8 mouse cellular contexts compared by ENCODE assay signal in genomic region chr4:133240934-133241908, GRCm38 (mm10). TPM values are rescaled to one million over a fixed set of nuclear protein-coding genes. Genes with fewer than 3 reads are reported as not detected.
DNase-seq lines count a peak whose midpoint lies in the region; ATAC-seq and TF ChIP-seq lines count a peak whose summit lies in the region.

No protein-coding gene starts in this region.

- DNase-seq in adipocyte (ENCODE audit: low spot score), result peak; percentile 84
- DNase-seq in gastrocnemius, adult 8-10 months (ENCODE audit: low spot score in 2 of 2), result peak; percentile 84 to 89
- DNase-seq in hindlimb bud, embryonic 11.5 days (ENCODE audit: extremely low spot score, low read depth, low spot score), result peak; percentile 52
- DNase-seq in left cerebral cortex, adult 8-10 months (ENCODE audit: low spot score in 2 of 2), result peak; percentile 81 to 87
- DNase-seq in right cerebral cortex, adult 18-20 months, result peak; percentile 88
- DNase-seq in urinary bladder, adult 2 months (ENCODE audit: low spot score), result peak; percentile 87

- peak; percentile 81 for ATAC-seq in megakaryocyte, adult 5-6 weeks (ENCODE audit: poor library complexity, severe bottlenecking)

- no peaks in the 10 kb centered on the region for H3K4me1 ChIP-seq in cortical plate, adult 2 months (ENCODE audit: control insufficient read depth, insufficient read depth, low read length)

- peak; percentile 85; the same call in 1 of the 2 replicates for TF ChIP-seq POLR2A in cortical plate, adult 2 months (IDR thresholded peaks at IDR 0.05; ENCODE audit: extremely low read depth, insufficient read depth, low read length)

- TF ChIP-seq CTCF in cortical plate, adult 2 months (IDR thresholded peaks at IDR 0.05; ENCODE audit: extremely low read depth, insufficient read depth, low read length), result no peak

- peak overlapping the region; percentile 40 for H3K4me3 ChIP-seq in cortical plate, adult 2 months (ENCODE audit: insufficient read depth, low read length)

- peak overlapping the region; percentile 83 for H3K27ac ChIP-seq in cortical plate, adult 2 months (ENCODE audit: insufficient read depth, low read length)

RNA-seq across cellular contexts. Expression of gene Map3k6, which starts 0.6 kb away (rescaled TPM):
- 7.8 and 7.9 TPM in 2 replicates for polyA plus RNA-seq in cortical plate, adult 2 months (2012; rRNA removed)
- 1 to 10 TPM; 2.5 to 7.8 (median 4.8) TPM for total RNA-seq in gastrocnemius, adult 8-10 months (2022)
- total RNA-seq in left cerebral cortex, adult 8-10 months (2022), result 1 to 10 TPM; 3.6 to 6.6 (median 5.8) TPM
- 10.2 and 11.7 TPM in 2 replicates for total RNA-seq in megakaryocyte, adult 5-6 weeks (2015)
- 9.1 and 13.4 TPM in 2 replicates for total RNA-seq in megakaryocyte, adult 5-6 weeks (2017)
- polyA plus RNA-seq in urinary bladder, adult 2 months (2012; rRNA removed), result 23.8 and 24.2 TPM in 2 replicates

RNA-seq across cellular contexts. Expression of gene Sytl1, which starts 21.7 kb away (rescaled TPM):
- 2.7 and 3.1 TPM in 2 replicates for polyA plus RNA-seq in cortical plate, adult 2 months (2012; rRNA removed)
- total RNA-seq in gastrocnemius, adult 8-10 months (2022), result under 1 TPM in 1 of 4 experiments, not detected in 3; 0.12 TPM
- total RNA-seq in left cerebral cortex, adult 8-10 months (2022), result 1 to 10 TPM; 3.4 to 5.3 (median 4.1) TPM
- total RNA-seq in megakaryocyte, adult 5-6 weeks (2015), result 1.9 and 2.5 TPM in 2 replicates
- total RNA-seq in megakaryocyte, adult 5-6 weeks (2017), result 2.1 and 3.7 TPM in 2 replicates
- 67.1 and 79.6 TPM in 2 replicates for polyA plus RNA-seq in urinary bladder, adult 2 months (2012; rRNA removed)

RNA-seq across cellular contexts. Expression of gene Gpr3, which starts 28.9 kb away (rescaled TPM):
- polyA plus RNA-seq in cortical plate, adult 2 months (2012; rRNA removed), result 11.2 and 16.1 TPM in 2 replicates
- not detected for total RNA-seq in gastrocnemius, adult 8-10 months (2022)
- total RNA-seq in left cerebral cortex, adult 8-10 months (2022), result 1 to 10 TPM; 6.0 to 9.0 (median 6.9) TPM
- 0.21 TPM in 1 of 2 replicates, not detected in the other for total RNA-seq in megakaryocyte, adult 5-6 weeks (2015)
- total RNA-seq in megakaryocyte, adult 5-6 weeks (2017), result not detected in 2 replicates
- 0.15 and 0.36 TPM in 2 replicates for polyA plus RNA-seq in urinary bladder, adult 2 months (2012; rRNA removed)

RNA-seq across cellular contexts. Expression of gene Cd164l2, which starts 29.3 kb away (rescaled TPM):
- 10.9 and 11.9 TPM in 2 replicates for polyA plus RNA-seq in cortical plate, adult 2 months (2012; rRNA removed)
- total RNA-seq in gastrocnemius, adult 8-10 months (2022), result under 1 TPM in 1 of 4 experiments, not detected in 3; 0.59 TPM
- 1 to 10 TPM; 3.7 to 6.9 (median 3.8) TPM for total RNA-seq in left cerebral cortex, adult 8-10 months (2022)
- total RNA-seq in megakaryocyte, adult 5-6 weeks (2015), result not detected in 2 replicates
- not detected in 2 replicates for total RNA-seq in megakaryocyte, adult 5-6 weeks (2017)
- polyA plus RNA-seq in urinary bladder, adult 2 months (2012; rRNA removed), result 1.5 and 2.1 TPM in 2 replicates

RNA-seq across cellular contexts. Expression of gene Tmem222, which starts 36.4 kb away (rescaled TPM):
- 173 and 175 TPM in 2 replicates for polyA plus RNA-seq in cortical plate, adult 2 months (2012; rRNA removed)
- total RNA-seq in gastrocnemius, adult 8-10 months (2022), result 10 to 100 TPM; 24.5 to 27.8 (median 26.2) TPM
- total RNA-seq in left cerebral cortex, adult 8-10 months (2022), result 10 to 100 TPM; 84.3 to 91.2 (median 87.4) TPM
- total RNA-seq in megakaryocyte, adult 5-6 weeks (2015), result 34.2 and 38.5 TPM in 2 replicates
- 13.3 and 15.0 TPM in 2 replicates for total RNA-seq in megakaryocyte, adult 5-6 weeks (2017)
- polyA plus RNA-seq in urinary bladder, adult 2 months (2012; rRNA removed), result 81.0 and 92.6 TPM in 2 replicates

Comparison
In these comparisons a context has a peak if more than half of its experiments do, and no peak if none do; other contexts are left out.
1. Peak in every context shown above with its lines: DNase-seq, ATAC-seq, H3K4me3 ChIP-seq and H3K27ac ChIP-seq.
2. RNA of gene Gpr3, which starts 28.9 kb away (total RNA-seq): 6.0 to 9.0 TPM in left cerebral cortex, adult 8-10 months; not detected in gastrocnemius, adult 8-10 months and 0.21 TPM in megakaryocyte, adult 5-6 weeks; every median in the first group is over 4 times any median in the second.